Mouse (Mus musculus): Measurements from ENCODE around the gene Pcgf1. TPM values are rescaled to one million over a fixed set of nuclear protein-coding genes. Genes with fewer than 3 reads are reported as not detected.
A peak's percentile ranks its signal among the peaks of the same experiment; 100 is the strongest.

Pcgf1 gene
- 16.5 and 22.5 TPM in 2 replicates for polyA plus RNA-seq (2012; ENCODE audit: insufficient read depth, insufficient read length, missing spikeins)

GRCm38 (mm10) chr6:83077630-83078323 lies at the start of gene Pcgf1:
Pcgf1 (plus strand) TSS chr6:83077869.
- Histone ChIP-seq H3K4me1 (ENCODE audit: control insufficient read depth, insufficient read depth, insufficient read length, low read length) (peaks cover 3% of the 10 kb centered on the region; the same call in 1 of the 2 replicates), H3K4me3 (ENCODE audit: insufficient read depth, low read depth, low read length) (peak within 1 kb of the TSS; percentile 90), H3K27ac (replicated peaks; ENCODE audit: low read depth, low read length) (peak within 1 kb of the TSS; percentile 98)

GRCm38 (mm10) chr6:83029777-83030176 lies 47.9 kb upstream of the Pcgf1 start:
- no peak overlapping the region for H3K27ac ChIP-seq (replicated peaks; ENCODE audit: low read depth, low read length)
- no peaks in the 10 kb centered on the region for H3K4me1 ChIP-seq (ENCODE audit: control insufficient read depth, insufficient read depth, insufficient read length, low read length)
- no peak overlapping the region for H3K4me3 ChIP-seq (ENCODE audit: insufficient read depth, low read depth, low read length)

- Histone ChIP-seq H3K27ac (replicated peaks; ENCODE audit: low read depth, low read length) (no peak overlapping the region), H3K4me3 (ENCODE audit: insufficient read depth, low read depth, low read length) (no peak overlapping the region), H3K4me1 (ENCODE audit: control insufficient read depth, insufficient read depth, insufficient read length, low read length) (no peaks in the 10 kb centered on the region)
Observed at GRCm38 (mm10) chr6:83031111-83031510, 46.6 kb upstream of the Pcgf1 start.

GRCm38 (mm10) chr6:83031921-83032590 lies 45.6 kb upstream of the Pcgf1 start:
- Histone ChIP-seq H3K4me3 (ENCODE audit: insufficient read depth, low read depth, low read length) (peak overlapping the region; percentile 72), H3K27ac (replicated peaks; ENCODE audit: low read depth, low read length) (no peak overlapping the region), H3K4me1 (ENCODE audit: control insufficient read depth, insufficient read depth, insufficient read length, low read length) (no peaks in the 10 kb centered on the region)

- H3K27ac ChIP-seq (replicated peaks; ENCODE audit: low read depth, low read length), result peak overlapping the region; percentile 23
- H3K4me3 ChIP-seq (ENCODE audit: insufficient read depth, low read depth, low read length), result peak overlapping the region; percentile 72
- no peaks in the 10 kb centered on the region for H3K4me1 ChIP-seq (ENCODE audit: control insufficient read depth, insufficient read depth, insufficient read length, low read length)
Observed at GRCm38 (mm10) chr6:83032769-83033191, 44.9 kb upstream of the Pcgf1 start.

- H3K27ac ChIP-seq (replicated peaks; ENCODE audit: low read depth, low read length), result peak within 1 kb of the TSS; percentile 55
- H3K4me3 ChIP-seq (ENCODE audit: insufficient read depth, low read depth, low read length), result peak within 1 kb of the TSS; percentile 72
Observed at GRCm38 (mm10) chr6:83033249-83034185, 44.2 kb upstream of the Pcgf1 start, which contains the start of the genes Dok1 and Loxl3. Dok1 (minus strand) TSS chr6:83033471. Loxl3 (plus strand) TSS chr6:83034173.

GRCm38 (mm10) chr6:83034463-83035055 lies 43.1 kb upstream of the Pcgf1 start:
- Histone ChIP-seq H3K4me3 (ENCODE audit: insufficient read depth, low read depth, low read length) (peak overlapping the region; percentile 72), H3K4me1 (ENCODE audit: control insufficient read depth, insufficient read depth, insufficient read length, low read length) (peaks cover 4% of the 10 kb centered on the region; the same call in 1 of the 2 replicates), H3K27ac (replicated peaks; ENCODE audit: low read depth, low read length) (no peak overlapping the region)

More at GRCm38 (mm10) chr6:83033249-83034185, 44.2 kb upstream of the Pcgf1 start, which contains the start of the genes Dok1 and Loxl3:
- H3K4me1 ChIP-seq (ENCODE audit: control insufficient read depth, insufficient read depth, insufficient read length, low read length), result peaks cover 4% of the 10 kb centered on the region; the same call in 1 of the 2 replicates

- Histone ChIP-seq H3K4me1 (ENCODE audit: control insufficient read depth, insufficient read depth, insufficient read length, low read length) (peaks cover 4% of the 10 kb centered on the region; the same call in 1 of the 2 replicates), H3K27ac (replicated peaks; ENCODE audit: low read depth, low read length) (no peak overlapping the region), H3K4me3 (ENCODE audit: insufficient read depth, low read depth, low read length) (no peak overlapping the region)
Observed at GRCm38 (mm10) chr6:83037188-83037587, 40.5 kb upstream of the Pcgf1 start.

GRCm38 (mm10) chr6:83038496-83039012 lies 39.1 kb upstream of the Pcgf1 start:
- Histone ChIP-seq H3K4me3 (ENCODE audit: insufficient read depth, low read depth, low read length) (peak overlapping the region; percentile 52), H3K27ac (replicated peaks; ENCODE audit: low read depth, low read length) (no peak overlapping the region), H3K4me1 (ENCODE audit: control insufficient read depth, insufficient read depth, insufficient read length, low read length) (peaks cover 4% of the 10 kb centered on the region; the same call in 1 of the 2 replicates)

- Histone ChIP-seq H3K4me1 (ENCODE audit: control insufficient read depth, insufficient read depth, insufficient read length, low read length) (peaks cover 4% of the 10 kb centered on the region; the same call in 1 of the 2 replicates), H3K27ac (replicated peaks; ENCODE audit: low read depth, low read length) (peak overlapping the region; percentile 14; the same call in 1 of the 2 replicates), H3K4me3 (ENCODE audit: insufficient read depth, low read depth, low read length) (no peak overlapping the region)
Observed at GRCm38 (mm10) chr6:83040601-83041000, 37.1 kb upstream of the Pcgf1 start.

- Histone ChIP-seq H3K4me1 (ENCODE audit: control insufficient read depth, insufficient read depth, insufficient read length, low read length) (no peaks in the 10 kb centered on the region; the same call in 1 of the 2 replicates), H3K27ac (replicated peaks; ENCODE audit: low read depth, low read length) (peak overlapping the region; percentile 57), H3K4me3 (ENCODE audit: insufficient read depth, low read depth, low read length) (no peak overlapping the region)
Observed at GRCm38 (mm10) chr6:83043561-83043960, 34.1 kb upstream of the Pcgf1 start.

- no peaks in the 10 kb centered on the region; the same call in 1 of the 2 replicates for H3K4me1 ChIP-seq (ENCODE audit: control insufficient read depth, insufficient read depth, insufficient read length, low read length)
- peak overlapping the region; percentile 57; the same call in 1 of the 2 replicates for H3K27ac ChIP-seq (replicated peaks; ENCODE audit: low read depth, low read length)
- H3K4me3 ChIP-seq (ENCODE audit: insufficient read depth, low read depth, low read length), result no peak overlapping the region
Observed at GRCm38 (mm10) chr6:83043993-83044392, 33.7 kb upstream of the Pcgf1 start.

- Histone ChIP-seq H3K4me1 (ENCODE audit: control insufficient read depth, insufficient read depth, insufficient read length, low read length) (no peaks in the 10 kb centered on the region; the same call in 1 of the 2 replicates), H3K4me3 (ENCODE audit: insufficient read depth, low read depth, low read length) (no peak overlapping the region), H3K27ac (replicated peaks; ENCODE audit: low read depth, low read length) (no peak overlapping the region)
Observed at GRCm38 (mm10) chr6:83044742-83045141, 32.9 kb upstream of the Pcgf1 start.

- Histone ChIP-seq H3K27ac (replicated peaks; ENCODE audit: low read depth, low read length) (no peak overlapping the region), H3K4me3 (ENCODE audit: insufficient read depth, low read depth, low read length) (no peak overlapping the region), H3K4me1 (ENCODE audit: control insufficient read depth, insufficient read depth, insufficient read length, low read length) (peaks cover 3% of the 10 kb centered on the region; the same call in 1 of the 2 replicates)
Observed at GRCm38 (mm10) chr6:83049367-83049766, 28.3 kb upstream of the Pcgf1 start.
